Mouse (Mus musculus) spleen, postnatal 10 days (tissue): ENCODE measurements around the gene Ddx3y.

ENCODE experiments used
- DNase-seq, 2 experiments: peaks; one replicate each; pipeline ENCODE4 v3.0.0; 2021 to 2022; ENCODE audit warnings: low spot score in 2 of 2

Ddx3y gene

GRCm38 (mm10) chrY:1286171-1286795 lies at the start of gene Ddx3y:
Ddx3y (minus strand) TSS chrY:1286629.
- peak in 1 of 2 experiments; percentile 71 for DNase-seq

- no peak for DNase-seq
Observed at GRCm38 (mm10) chrY:1293708-1294107, 7.3 kb upstream of the Ddx3y start.

- peak in 1 of 2 experiments; percentile 10 for DNase-seq
Observed at GRCm38 (mm10) chrY:1285735-1286134, 694 bp downstream of the Ddx3y start.

- DNase-seq: no peak
Observed at GRCm38 (mm10) chrY:1246117-1246516, 40.3 kb downstream of the Ddx3y start.

- peak in 1 of 2 experiments; percentile 56 for DNase-seq
Observed at GRCm38 (mm10) chrY:1245426-1245863, 41.0 kb downstream of the Ddx3y start, which contains the start of gene Uty. Uty (minus strand) TSS chrY:1245759.

- no peak for DNase-seq
Observed at GRCm38 (mm10) chrY:1244940-1245339, 41.5 kb downstream of the Ddx3y start.

- DNase-seq: no peak
Observed at GRCm38 (mm10) chrY:1244421-1244820, 42.0 kb downstream of the Ddx3y start.

- DNase-seq: peak in 1 of 2 experiments; percentile 15
Observed at GRCm38 (mm10) chrY:1220001-1220400, 66.4 kb downstream of the Ddx3y start.
